Mouse (Mus musculus) E14TG2a.4 (cell line): ENCODE measurements around the gene Lars2.
"Not testable (repeated sequence)": the region's sequence is repeated elsewhere in the genome, so short reads cannot be mapped to it uniquely, and the experiment has no call there.

Experiments used
- H3K27me3 ChIP-seq: 2 replicates; pipeline ENCODE4 v1.6.1; 2014; ENCODE audit warnings: low read length, control low read depth; ENCODE audit not compliant: insufficient read depth
- H3K36me3 ChIP-seq: 2 replicates; pipeline ENCODE4 v1.6.1; 2014; ENCODE audit warnings: low read length, control low read depth; ENCODE audit not compliant: insufficient read depth
- H3K4me1 ChIP-seq: replicated peaks from 2 replicates; pipeline ENCODE4 v1.6.1; 2014; ENCODE audit warnings: low read depth, low read length, control low read depth
- H3K4me3 ChIP-seq: replicated peaks from 2 replicates; pipeline ENCODE4 v1.5.1; 2014; ENCODE audit warnings: mild to moderate bottlenecking, low read length
- H3K9me3 ChIP-seq: 2 replicates; pipeline ENCODE4 v1.6.1; 2014; ENCODE audit warnings: low read length, control low read depth
- CTCF ChIP-seq: conservative IDR thresholded peaks from 2 replicates; pipeline ENCODE4 v1.5.1; 2014; ENCODE audit warnings: low read length
- NANOG ChIP-seq: IDR thresholded peaks from 2 replicates; pipeline ENCODE4 v1.6.1; 2014; ENCODE audit warnings: borderline replicate concordance, low read length, mixed read lengths
- POU5F1 ChIP-seq: IDR thresholded peaks from 2 replicates; pipeline ENCODE4 v1.6.1; 2014; ENCODE audit warnings: low read length, borderline replicate concordance

The Lars2 gene

DNA sequence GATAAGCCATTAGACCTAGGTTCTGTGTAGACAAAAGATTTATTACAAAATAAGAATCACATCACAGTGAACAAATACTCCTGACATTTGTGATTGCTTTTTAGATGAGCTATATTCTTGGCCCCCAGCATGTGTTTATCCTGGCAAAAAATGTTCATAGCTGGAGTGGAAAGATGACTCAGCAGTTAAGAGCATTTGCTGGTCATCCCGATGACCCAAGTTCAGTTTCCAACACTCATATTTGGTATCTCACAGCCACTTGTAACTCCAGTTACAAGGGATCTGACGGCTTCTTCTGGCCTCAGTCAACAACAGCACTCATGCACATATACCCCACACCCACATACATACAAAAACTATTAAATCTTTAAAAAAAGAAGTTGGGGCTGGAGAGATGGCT lies 42.0 kb downstream of the Lars2 start:
- no peak for TF ChIP-seq NANOG
- no peak for TF ChIP-seq POU5F1
- no peak for TF ChIP-seq CTCF
- H3K4me1 ChIP-seq: no peaks in the 10 kb centered on the region
- no peak overlapping the region for H3K4me3 ChIP-seq
- no peaks in the 10 kb centered on the region for H3K36me3 ChIP-seq
- no peaks in the 10 kb centered on the region for H3K27me3 ChIP-seq
- no peaks in the 10 kb centered on the region for H3K9me3 ChIP-seq

GRCm38 (mm10) chr9:123429863-123430262 lies 63.1 kb downstream of the Lars2 start:
- H3K4me1 ChIP-seq: peaks cover 19% of the 10 kb centered on the region

GRCm38 (mm10) chr9:123430973-123431372 lies 64.2 kb downstream of the Lars2 start:
- TF ChIP-seq CTCF (no peak), NANOG (no peak), POU5F1 (no peak)
- Histone ChIP-seq H3K4me3 (no peak overlapping the region), H3K36me3 (0 out of 2 replicates have a peak, but pooled peaks cover 1% of the 10 kb centered on the region), H3K4me1 (peaks cover 19% of the 10 kb centered on the region), H3K27me3 (no peaks in the 10 kb centered on the region), H3K9me3 (no peaks in the 10 kb centered on the region)

More at GRCm38 (mm10) chr9:123429863-123430262, 63.1 kb downstream of the Lars2 start:
- no peaks in the 10 kb centered on the region for H3K27me3 ChIP-seq
- H3K36me3 ChIP-seq: no peaks in the 10 kb centered on the region
- TF ChIP-seq POU5F1 (no peak), NANOG (no peak), CTCF (no peak)
- no peak overlapping the region for H3K4me3 ChIP-seq
- no peaks in the 10 kb centered on the region for H3K9me3 ChIP-seq

- no peaks in the 10 kb centered on the region for H3K4me1 ChIP-seq
- peaks cover 16% of the 10 kb centered on the region for H3K36me3 ChIP-seq
- TF ChIP-seq POU5F1 (no peak), CTCF (no peak), NANOG (no peak)
- no peaks in the 10 kb centered on the region for H3K27me3 ChIP-seq
- no peaks in the 10 kb centered on the region for H3K9me3 ChIP-seq
- no peak overlapping the region for H3K4me3 ChIP-seq
These were observed 71.5 kb downstream of the Lars2 start for GRCm38 (mm10) chr9:123438223-123438622.

DNA sequence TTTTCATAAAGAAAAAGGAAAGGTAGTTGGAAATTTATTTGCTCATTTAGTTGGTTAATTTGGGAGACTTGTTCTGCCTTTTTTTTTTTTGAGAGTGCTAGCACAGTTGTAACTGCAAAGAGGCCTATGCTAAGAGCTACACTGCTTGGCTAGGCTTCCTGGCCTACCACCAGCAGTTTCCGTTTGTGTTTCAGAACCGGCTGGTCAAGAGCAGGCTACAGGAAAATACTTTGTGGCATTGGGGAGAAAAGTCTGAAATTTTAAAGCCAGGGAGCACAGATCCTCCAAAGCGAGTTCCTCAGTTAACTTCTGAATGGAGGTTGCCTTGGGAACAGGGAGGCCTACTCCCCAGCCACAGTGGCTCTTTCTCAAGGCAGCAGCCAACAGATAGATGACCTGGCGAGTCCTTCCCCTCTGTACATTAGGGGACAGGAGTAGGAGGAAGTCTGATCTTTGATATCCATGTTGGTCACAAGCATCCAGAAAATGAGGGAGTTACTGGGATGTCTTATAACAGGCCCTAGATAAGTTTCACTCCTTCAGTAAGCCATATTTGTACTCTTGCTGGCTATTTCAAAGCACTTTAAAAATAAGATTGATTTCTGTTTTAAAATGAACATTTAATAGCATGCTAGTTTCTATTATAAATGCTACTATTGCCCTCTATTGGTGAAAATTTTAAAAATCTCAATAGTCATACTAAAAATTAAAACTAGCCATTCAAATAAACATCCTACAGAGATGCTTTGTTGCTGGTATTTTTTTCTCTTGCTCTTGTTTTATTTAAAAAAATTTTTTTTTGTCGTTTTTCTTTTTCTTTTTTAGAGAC lies 73.7 kb downstream of the Lars2 start:
- Histone ChIP-seq H3K9me3 (no peaks in the 10 kb centered on the region), H3K36me3 (peaks cover 16% of the 10 kb centered on the region), H3K4me3 (no peak overlapping the region), H3K4me1 (no peaks in the 10 kb centered on the region), H3K27me3 (no peaks in the 10 kb centered on the region)
- no peak for TF ChIP-seq NANOG
- no peak for TF ChIP-seq CTCF
- no peak for TF ChIP-seq POU5F1

- H3K4me1 ChIP-seq, H3K4me3 ChIP-seq, H3K9me3 ChIP-seq, H3K27me3 ChIP-seq, H3K36me3 ChIP-seq: not testable (repeated sequence)
These were observed 80.4 kb downstream of the Lars2 start for GRCm38 (mm10) chr9:123447101-123447500.

GRCm38 (mm10) chr9:123448594-123448993 lies 81.9 kb downstream of the Lars2 start:
- TF ChIP-seq CTCF (no peak), POU5F1 (no peak), NANOG (no peak)
- no peaks in the 10 kb centered on the region for H3K9me3 ChIP-seq
- peaks cover 14% of the 10 kb centered on the region; the same call in 1 of the 2 replicates for H3K36me3 ChIP-seq
- H3K27me3 ChIP-seq: no peaks in the 10 kb centered on the region
- H3K4me1 ChIP-seq: no peaks in the 10 kb centered on the region
- H3K4me3 ChIP-seq: no peak overlapping the region

GRCm38 (mm10) chr9:123450174-123450573 lies 83.4 kb downstream of the Lars2 start:
- no peaks in the 10 kb centered on the region for H3K27me3 ChIP-seq
- no peak overlapping the region for H3K4me3 ChIP-seq
- TF ChIP-seq NANOG (no peak), CTCF (peak; percentile 96)
- no peaks in the 10 kb centered on the region for H3K9me3 ChIP-seq
- peaks cover 16% of the 10 kb centered on the region; the same call in 1 of the 2 replicates for H3K36me3 ChIP-seq
- no peaks in the 10 kb centered on the region for H3K4me1 ChIP-seq

DNA sequence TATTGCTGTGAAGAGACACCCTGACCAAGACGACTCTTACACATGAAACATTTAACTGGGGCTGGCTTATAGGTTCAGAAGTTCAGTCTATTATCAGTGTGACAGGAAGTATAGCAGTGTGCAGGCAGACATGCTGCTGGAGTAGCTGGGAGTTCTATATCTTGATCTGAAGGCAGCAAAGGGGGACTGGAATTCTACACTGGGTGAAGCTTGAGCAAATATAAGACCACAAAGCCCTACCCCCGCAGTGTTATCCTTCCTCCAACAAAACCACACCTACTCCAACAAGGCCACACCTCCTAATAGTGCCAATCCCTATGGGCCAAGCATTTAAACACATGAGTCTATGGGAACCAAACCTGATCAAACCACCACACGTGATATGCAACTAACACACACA lies 85.0 kb downstream of the Lars2 start:
- Histone ChIP-seq H3K36me3 (peaks cover 16% of the 10 kb centered on the region), H3K27me3 (no peaks in the 10 kb centered on the region)
- no peak for TF ChIP-seq POU5F1
- TF ChIP-seq CTCF: no peak
- no peak for TF ChIP-seq NANOG

More for the DNA sequence above, 85.0 kb downstream of the Lars2 start:
- H3K4me3 ChIP-seq: no peak overlapping the region
- peaks cover 5% of the 10 kb centered on the region for H3K4me1 ChIP-seq
- no peaks in the 10 kb centered on the region for H3K9me3 ChIP-seq
